Mouse (Mus musculus) embryonic facial prominence, embryonic 10.5 days (tissue): ENCODE measurements around the gene Nlrp1a. TPM values are rescaled to one million over a fixed set of nuclear protein-coding genes. Genes with fewer than 3 reads are reported as not detected.

Experiments
- polyA plus RNA-seq: library from polyadenylated mRNA; unstranded; fragments of >200 nt; fragmentation: Nextera tagmentation; extraction: Ambion mirVana; gene quantifications from 2 replicates; pipeline ENCODE4 v1.2.1, GENCODE M21; 2016

Gene Nlrp1a
- polyA plus RNA-seq, 1 experiment from 2014 or later, result 0.06 TPM

Other genes with a start within 250 kb of the Nlrp1a start
- 146 and 151 TPM in 2 replicates for gene Nup88, start 174.7 kb downstream of the Nlrp1a start, polyA plus RNA-seq
- 77.0 and 82.4 TPM in 2 replicates for gene Rpain, start 174.5 kb downstream of the Nlrp1a start, polyA plus RNA-seq
- gene C1qbp, start 161.7 kb downstream of the Nlrp1a start, polyA plus RNA-seq, result 346 and 351 TPM in 2 replicates
- gene Dhx33, start 140.3 kb downstream of the Nlrp1a start, polyA plus RNA-seq, result 30.4 and 32.4 TPM in 2 replicates
- gene Mis12, start 125.1 kb downstream of the Nlrp1a start, polyA plus RNA-seq, result 64.5 and 67.5 TPM in 2 replicates
- gene Derl2, start 124.9 kb downstream of the Nlrp1a start, polyA plus RNA-seq, result 33.1 and 33.5 TPM in 2 replicates
- gene 6330403K07Rik, start 111.2 kb downstream of the Nlrp1a start, polyA plus RNA-seq, result 118 and 150 TPM in 2 replicates
- not detected in 2 replicates for gene Nlrp1b, start 86.0 kb upstream of the Nlrp1a start, polyA plus RNA-seq